Mouse (Mus musculus): ENCODE measurements around the gene Cacng1. TPM values are rescaled to one million over a fixed set of nuclear protein-coding genes. Genes with fewer than 3 reads are reported as not detected.

The Cacng1 gene
- total RNA-seq, 1 experiment from 2014 or later = not detected

DNA sequence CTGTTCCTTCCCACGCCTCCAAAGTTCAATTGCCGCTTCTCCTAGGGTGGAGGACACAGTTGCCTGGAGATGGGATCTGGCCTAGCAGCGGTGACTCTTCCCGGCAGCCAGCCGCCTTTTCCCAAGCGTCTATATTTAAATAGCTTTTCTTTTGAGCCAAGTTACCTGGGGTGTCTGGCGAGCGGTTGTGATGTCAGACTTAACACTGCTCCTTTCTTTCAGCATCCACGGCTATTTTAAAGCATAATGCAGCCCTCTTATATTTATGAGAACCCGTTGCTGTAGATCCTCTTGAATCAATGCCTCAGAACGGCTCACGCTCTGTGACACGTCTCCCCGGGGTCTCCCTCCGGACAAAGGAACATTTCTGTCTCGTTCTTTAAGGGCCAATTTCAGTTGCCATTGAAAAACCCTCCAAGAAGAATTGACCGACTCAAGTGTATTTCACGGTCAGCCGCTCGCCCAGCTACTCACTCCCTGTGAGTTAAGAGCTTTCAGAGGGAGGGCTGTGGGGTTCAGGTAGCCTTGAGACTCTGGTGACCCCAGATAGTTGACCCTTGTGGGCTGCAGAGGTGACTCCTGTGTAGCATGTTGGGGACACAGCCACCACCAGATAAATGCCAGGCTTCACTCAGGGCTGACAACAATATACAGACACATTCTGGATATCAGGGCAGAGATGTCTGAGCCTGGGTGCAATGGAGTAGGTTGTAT is 8.3 kb downstream of the Cacng1 start:
- DNase-seq = no peak

DNA sequence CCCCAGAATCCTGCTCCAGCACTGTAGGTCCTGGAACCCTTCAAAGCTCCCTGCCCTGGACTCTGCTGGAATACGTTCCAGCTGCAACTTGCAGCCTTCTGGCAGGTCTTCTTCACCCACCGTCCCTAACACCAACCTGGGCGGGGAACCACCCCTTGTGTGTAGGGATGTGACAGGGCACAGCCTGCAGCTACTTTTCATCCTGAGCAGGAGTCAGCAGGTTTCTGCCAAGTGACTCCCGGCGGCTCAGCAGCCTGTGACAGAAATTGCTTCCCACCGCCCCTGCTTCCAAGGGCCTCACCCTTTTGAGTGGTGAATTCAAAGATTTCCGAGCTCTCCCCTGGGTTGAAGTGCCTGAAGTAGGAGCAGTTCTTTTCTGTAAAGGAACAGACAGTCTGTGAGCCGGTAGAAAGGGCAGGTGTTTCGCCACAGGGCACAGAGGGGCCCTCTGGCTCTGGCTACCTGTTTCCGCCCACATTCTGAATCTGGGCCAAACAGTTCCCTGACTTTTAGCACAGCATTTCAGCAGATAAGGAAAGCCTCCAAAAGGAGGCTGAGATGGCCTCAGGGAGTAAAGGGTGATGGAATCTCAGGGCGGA is 10.7 kb downstream of the Cacng1 start:
- no peak for DNase-seq

DNA sequence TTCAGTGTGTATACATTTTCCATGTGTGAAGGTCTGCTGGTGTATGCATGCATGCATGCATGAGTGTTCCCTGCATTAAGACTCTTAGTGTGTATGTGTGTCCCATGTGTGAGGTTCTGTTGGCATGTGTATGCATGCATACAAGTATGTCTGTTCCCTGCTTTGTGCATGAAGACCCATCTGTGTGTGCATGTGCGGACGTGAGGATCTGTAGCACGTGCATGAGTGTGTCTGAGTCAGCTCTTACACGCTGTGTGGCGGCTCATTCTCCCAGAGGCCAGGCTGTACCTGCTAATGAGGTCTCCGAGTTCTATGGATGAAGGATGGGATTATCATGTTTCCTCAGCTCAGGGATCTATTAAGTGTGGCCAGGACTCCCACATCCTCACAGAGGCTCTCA is 11.3 kb downstream of the Cacng1 start:
- no peak for DNase-seq

DNA sequence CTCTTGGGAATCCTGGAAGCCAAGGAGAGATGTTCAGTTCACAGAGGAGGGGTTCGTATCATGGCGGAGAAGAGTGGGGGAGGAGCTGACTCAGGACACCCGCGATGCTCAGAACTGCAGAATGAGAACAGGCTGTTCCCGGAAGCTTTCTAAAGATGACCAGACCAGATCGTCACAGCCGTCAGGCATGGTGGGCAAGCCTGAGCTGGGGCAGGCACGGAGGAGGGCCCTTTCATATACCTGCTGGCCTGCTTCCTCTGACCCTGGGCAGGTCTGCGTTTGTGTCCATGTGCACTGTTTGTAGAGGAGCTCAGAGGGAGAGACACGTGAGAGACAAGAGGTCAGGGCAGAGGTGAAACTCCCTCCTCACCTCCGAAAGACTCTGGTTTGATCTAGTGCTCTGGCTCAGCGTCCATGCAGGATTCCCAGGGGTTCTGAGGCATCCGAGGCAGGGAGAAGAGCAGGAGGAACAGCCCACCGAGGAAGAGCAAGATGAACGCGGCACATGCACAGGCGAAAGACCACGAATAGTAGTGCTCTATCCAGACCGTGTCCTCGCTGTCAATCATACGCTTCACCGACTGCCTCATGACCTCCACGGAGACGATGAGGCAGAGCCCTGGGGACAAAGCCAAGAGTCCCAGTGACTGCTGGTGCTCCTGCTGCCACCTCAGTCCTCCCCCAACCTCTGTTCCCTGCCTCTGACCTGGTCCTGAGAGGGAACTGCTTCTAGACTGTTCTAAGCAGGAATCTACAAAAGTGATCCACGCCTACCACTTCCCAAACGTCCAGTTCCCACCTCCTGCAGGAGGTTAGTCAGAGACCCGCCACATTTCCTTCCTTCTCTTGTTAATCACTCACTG is 12.8 kb downstream of the Cacng1 start:
- peak; percentile 40 for DNase-seq

DNA sequence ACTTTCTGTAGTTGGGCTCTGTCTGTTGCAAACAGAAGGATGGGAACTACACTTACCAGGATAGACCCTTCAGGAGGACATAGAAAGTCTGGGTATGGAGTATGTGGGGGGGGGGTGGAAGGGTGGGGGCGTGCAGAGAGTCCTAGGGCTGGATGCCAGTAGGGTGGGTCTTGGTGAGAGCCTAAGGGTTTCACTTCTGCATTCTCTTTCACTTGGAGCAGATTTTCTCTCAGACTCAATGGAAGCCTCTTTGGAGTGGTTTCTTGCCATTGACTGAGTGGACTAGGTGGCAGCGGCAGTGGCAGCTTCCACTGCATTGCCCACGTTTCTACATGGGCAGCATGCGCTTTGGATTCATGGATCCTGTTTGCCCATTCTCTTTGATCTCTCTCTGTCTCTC is 16.4 kb downstream of the Cacng1 start:
- DNase-seq = no peak

DNA sequence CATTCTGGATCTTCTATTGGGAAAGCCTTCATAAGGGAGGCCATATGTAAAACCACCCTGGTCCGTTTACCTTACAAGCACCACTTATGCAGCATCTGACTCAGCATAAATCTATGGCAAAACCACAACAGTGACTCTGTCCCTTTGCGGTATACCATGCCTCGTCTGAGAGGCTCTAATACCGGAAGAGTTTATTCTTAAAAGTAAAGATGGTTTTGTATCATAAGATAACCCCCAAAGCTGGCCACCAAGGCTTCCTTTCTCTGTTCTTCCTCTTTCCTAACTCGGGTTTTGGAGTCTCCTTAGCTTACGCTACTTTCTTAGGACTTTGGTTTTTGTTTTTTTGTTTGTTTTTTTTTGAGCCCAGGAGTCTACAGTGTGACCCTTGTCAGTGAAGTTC is 23.0 kb downstream of the Cacng1 start:
- no peak for DNase-seq

DNA sequence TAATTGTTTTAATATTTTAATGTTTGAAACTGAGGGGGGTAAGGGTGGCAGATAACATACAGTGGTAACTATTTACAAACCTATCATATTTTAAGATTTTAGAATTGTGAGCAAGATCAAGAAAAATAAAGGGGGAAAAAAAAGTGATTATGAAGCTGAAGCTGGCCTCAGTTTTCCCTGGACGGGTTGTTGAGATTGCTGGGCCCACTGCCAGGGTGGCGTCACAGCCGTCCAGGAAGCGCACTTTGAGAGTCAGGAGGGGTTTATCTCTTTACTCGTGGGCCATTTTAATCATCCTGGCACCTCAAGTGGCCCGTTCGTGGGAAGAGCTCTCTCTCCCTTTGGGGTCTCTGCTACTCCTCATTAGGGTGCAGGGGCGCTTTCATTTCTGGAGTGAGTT is 24.8 kb downstream of the Cacng1 start:
- peak; percentile 29 for DNase-seq

DNA sequence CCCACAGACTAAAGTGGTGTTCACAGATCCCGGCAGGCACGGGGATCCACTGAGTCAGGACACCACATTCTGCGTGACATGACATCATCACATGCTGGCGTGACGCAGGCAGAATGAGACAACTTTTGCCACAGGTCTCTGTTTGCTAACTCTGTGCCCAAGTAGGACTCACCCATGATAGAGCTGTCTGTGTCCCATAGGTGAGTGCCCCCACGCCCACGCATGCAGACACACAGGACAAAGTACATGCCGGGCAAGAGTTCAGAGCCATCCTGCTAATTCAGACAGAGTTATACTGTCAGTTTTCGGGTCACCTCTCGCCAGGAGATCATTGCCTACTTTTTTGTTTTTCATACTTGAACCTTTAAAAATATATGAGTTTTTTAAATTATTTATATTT is 27.8 kb downstream of the Cacng1 start:
- DNase-seq = no peak

DNA sequence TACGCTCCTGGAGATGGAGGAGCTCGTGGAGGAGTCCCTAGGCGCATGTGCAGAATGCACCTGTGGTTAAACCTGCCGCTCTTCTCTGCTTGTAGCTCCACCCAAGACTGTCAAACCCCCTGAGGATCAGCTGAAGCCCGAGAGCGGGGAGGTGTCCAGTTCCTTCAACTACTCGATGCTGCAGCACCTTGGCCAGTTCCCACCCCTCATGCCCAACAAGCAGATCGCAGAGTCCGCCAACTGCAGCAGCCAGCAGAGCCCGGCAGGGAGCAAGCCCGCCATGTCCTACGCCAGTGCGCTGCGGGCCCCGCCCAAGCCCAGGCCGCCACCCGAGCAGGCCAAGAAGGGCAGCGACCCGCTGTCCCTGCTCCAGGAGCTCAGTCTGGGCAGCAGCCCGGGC is 30.0 kb downstream of the Cacng1 start:
- DNase-seq = no peak

DNA sequence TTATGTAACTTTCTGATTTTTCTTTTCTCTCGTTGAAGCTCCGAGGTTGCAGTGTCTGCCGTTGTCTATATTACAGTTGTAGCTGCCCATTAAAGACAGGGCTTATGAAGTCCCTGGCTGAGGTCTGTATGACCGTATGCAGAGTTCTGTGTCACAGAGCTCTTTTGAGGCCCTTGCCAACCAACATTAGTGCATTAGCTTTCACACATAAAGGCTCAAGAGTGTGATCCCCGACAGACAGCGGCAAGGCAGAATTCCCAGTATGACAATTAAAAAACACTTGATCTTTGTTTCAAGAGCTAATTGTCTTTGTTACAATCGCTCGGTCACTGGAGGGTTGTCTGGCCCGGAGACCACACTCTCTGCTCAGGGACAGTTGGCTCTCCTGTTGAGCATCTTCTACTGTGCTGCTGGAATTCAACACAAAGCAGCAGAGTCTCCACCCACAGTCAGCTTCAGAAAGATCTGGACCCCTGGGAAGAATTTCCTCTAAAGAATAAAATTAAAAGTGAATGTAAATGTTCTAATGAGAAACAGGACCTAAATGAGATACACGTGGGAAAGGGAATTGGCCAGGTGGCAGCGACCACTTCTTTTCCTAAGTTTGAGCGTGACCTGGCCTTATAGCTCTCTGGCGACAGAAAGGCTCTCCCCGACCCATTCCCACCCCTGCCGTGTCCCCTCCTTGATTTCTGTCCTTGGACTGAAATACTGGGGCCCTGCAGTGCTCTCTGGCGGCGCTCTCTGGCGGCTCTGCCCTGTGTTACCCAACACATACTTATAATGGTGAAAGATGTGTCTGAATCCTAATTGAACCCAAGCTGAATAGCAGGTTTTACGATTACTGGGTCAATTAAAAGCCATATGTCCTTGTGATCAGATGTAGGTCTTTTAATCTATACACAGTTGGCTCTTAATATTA is 32.5 kb downstream of the Cacng1 start:
- DNase-seq = no peak

DNA sequence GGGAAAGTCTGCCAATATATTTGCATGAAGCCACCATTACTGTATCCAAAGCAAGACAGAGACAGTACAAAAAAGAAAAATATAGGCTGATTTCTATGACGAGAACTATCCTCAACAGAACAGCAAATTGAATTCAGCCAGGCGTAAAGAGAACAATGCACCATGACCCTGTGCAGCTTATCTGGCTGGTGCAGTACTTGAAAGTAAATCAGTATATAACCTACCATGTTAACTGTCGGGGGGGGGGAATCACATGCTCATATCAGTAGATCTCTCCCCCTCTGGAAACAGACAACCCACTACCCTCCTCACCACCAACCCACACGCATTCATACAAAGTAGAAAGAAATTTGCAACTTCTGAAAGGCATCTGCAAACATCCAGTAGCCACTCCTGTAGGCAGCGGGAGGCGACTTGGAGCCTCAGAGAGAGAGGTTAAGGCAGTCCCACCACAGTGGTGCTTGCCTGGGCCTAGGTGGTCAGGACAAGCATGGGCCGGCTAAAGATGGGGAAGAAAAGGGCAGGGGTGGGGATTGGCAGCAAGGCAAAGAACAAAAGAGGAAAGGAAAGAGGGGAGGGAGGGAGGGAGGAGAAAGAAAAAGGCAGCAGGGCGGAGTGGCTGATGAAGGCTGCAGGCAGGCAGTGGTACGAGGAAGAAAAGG is 33.5 kb downstream of the Cacng1 start:
- DNase-seq = no peak

DNA sequence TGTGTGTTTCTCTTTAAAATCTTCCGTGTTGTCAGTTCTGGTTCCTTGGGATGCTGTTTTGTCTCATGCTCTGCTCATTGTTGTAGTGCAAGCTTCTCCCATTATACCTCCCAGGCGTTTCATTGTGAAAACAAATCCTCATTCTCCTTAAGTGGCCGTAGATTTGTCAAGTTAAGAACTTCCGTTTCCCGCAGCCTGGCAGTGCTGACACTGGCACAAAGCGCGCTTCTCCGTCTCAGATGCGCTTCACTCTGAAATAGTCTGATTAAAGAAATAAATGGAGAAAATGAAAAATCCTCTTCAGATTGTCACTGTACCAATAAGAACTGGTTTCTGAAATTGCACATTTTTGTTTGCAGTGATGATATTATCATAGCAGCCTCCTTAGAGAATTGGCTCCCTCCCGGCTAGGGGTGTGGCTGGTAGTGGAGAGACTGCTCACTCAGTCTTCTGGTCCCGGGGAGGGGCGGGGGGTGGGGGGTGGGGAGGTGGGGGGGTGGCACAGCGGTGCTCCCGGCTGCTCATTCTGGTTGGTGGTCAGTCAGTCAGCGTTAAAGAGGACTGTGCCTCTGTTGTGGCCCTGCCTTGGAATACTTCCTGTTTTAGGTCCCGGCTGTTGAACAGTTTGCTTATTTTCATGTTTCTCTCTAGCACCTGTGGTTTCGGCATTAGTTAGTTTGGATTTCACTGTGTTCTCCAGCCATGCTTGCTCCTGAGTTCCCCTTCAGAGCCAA is 39.9 kb downstream of the Cacng1 start:
- DNase-seq = no peak

DNA sequence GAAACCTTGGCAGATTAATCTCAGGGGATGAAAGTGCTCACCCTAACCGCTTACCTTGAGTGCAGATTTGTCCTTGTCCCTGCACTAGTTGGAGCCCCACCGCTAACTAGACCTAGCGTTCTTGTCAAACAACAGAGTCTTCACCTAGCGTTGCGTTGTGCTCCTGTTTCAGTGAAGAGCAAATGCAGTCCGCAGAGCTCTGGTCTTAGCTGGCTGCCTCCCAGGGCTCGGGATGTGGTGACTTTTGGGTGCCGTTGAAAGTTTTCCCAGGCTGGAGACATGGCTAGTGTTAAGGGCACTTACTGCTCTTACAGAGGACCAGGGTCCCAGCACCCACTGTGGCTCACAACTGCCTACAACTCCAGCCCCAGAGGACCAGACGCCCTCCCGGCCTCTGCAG is 41.1 kb downstream of the Cacng1 start:
- peak; percentile 38 for DNase-seq

DNA sequence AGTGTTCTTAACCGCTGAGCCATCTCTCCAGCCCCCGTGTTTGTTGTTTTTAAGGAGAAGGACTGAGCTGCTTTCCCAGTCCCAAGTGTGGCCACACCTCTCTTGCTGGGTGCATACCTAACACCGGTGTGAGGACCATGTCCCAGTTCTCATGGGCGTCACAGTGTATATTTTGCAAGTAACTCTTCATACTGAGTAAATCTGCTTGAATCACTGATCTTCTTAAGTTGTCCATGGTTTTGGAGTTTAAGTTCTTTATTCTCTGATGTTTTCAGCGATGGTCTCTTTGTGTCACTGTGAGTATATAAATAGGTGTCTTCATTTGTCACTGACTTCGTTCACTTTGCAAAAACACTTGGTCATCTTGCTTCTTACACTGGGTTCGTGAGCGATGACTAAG is 41.7 kb downstream of the Cacng1 start:
- no peak for DNase-seq

DNA sequence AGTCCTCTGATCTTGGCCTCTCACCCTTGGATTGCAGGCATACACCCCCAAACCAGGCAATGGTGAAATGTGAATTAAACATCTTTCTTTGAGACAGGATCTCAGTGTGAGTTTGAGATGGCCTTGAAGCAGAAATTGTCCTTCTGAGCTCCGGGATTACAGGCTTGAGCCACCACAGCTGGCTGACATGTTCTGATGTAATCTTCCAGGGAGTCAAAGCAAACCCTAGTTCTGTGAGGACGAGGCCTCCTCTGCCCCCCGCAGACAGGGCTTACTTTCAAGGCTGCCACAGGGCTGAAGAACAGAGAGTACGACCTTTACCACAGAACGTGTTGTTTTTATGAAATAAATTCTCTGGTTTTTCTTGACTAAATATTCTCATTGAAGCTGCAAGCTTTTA is 42.3 kb downstream of the Cacng1 start:
- DNase-seq = no peak

DNA sequence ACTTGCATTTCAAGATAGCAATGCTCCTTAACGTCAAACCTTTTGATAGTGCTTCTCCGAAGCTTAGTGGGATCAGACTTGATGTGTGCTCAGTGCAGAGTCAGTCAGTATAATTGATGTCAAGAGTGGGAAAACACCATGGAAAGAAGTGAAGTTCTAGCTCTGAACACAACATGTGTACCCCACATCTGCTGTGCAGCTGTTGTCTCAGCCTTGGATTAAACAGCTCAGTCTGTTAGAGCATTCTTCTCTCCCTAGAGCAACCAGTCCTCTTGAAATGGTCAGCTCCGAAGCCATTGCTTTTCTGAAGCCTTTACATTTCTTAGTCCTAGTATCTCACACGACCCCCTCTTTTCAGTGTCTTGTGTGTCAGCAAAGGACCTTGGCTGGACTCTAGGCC is 47.3 kb downstream of the Cacng1 start:
- no peak for DNase-seq

DNA sequence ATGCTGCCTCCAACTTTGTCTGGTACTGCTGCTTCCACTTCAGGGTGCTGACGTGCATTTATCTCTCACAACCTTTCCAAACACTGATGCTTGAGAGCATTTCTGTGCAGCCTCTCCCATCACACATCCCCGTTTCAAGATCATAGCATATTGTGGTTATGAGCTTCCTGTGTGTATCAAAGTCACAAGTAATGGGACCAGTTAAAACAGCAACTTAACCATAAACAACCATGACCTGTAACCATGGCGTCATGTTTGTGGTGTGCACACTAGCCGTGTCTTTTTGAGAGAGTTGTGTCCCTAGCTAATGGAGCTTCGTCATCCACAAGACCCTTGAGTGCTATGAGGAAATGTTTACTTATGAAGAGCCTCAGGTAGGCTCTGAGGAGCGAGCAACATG is 48.1 kb downstream of the Cacng1 start:
- no peak for DNase-seq

DNA sequence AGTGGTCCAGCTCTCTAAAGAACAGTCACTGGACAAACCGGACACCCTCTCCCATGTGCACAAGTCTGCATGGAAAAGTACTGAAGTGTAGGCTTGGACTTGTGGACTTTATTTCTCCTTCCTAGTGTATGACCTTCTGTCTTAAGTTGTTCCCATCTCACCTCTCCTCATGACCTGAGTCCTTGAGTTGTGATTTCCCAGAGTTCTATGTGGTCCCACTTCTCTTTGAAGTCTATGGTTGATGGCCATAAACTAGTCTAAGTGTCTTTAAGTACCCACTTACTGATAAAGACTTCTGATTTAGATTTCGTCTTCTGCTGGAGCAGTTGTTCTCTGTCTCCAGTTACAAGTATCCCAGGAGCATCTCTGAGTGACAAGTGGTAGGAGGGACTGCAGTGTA is 48.8 kb downstream of the Cacng1 start:
- DNase-seq = no peak

DNA sequence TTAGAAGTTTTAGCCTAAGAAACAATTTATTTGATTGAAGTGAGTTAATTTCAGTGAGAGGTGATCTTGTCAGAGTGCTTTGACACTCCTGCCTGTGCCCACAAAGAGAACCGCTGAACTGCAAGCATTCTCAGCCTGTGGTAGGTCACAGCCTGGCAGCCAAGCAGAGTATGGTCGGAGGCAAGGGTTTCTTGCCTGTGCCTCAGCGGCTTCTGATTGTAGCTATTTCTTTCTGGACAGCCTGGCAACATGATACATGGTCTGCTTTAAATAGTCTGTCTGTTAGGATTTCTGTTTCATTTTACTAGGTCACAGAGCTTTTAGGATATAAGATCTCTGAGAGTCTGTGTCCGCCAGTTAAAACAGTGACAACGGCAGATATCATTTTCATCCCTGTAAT is 53.7 kb downstream of the Cacng1 start:
- DNase-seq = no peak

DNA sequence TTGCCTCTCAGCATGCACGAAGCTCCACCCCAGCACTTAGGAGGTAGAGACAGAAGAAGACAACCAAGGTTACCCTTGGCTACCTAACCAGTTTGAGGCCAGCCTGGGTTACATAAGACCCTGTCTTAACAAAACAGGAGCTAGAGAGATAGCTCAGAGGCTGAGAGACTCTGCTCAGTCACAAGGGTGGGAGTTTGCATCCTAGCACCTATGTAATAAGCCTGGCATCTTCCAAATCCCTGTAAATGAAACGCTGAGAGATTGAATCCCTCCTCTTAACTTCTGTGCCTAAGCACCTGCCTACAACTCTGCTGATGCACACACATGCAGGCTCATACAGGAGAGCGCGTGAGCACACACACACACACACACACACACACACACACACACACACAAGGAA is 55.9 kb downstream of the Cacng1 start:
- DNase-seq = no peak

DNA sequence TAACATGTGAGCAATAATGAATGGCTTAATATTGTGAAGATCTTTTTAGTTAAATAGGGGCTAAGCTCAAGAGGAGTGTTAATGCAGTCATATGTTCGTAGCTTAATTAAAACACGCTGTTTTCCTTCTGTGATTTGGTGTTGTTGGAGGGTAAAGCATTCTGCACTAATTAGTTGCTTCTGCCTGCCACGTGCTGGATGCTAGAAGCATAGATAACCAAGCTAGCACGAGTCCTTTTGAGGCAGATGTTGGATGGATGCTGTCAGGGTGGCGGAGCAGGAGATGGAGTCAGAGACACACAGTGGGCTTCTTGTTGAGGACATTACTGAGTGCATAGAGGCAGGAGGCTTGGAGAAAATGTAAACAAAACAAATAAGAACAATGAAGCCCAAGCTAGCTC is 59.2 kb downstream of the Cacng1 start:
- no peak for DNase-seq

Data from adrenal gland, postnatal 25 days (tissue).